Mouse (Mus musculus): ENCODE data around the gene Cog7.

DNA sequence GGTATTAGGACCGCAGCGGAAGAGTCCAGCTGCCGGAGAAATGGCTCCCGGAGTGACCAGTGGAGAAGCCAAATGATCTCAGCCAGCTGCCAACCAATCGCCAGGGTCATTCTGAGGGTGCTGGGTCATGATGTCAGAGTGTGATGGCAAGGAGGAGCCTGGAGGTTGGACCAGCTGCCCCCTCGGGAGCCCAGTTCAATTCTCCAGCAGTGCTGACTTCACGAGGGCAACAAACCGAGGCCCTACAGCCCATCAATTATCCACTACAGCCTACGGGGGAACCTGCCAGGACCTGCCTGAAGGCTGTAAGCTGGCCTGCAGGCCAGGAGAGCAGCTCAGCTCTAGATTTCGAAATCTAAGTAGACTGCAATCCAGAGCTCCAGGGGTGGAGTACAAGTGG, 34.2 kb upstream of the Cog7 start:
- TF ChIP-seq CTCF (IDR thresholded peaks at IDR 0.05) (no peak), EP300 (IDR thresholded peaks at IDR 0.05) (no peak)
